Mouse (Mus musculus) layer of hippocampus, postnatal 10 days (tissue): ENCODE data around the gene Mapk8ip2. TPM values are rescaled to one million over a fixed set of nuclear protein-coding genes. Genes with fewer than 3 reads are reported as not detected.

Experiments
- DNase-seq, 2 experiments: peaks; one replicate each; pipeline ENCODE4 v3.0.0; 2021; ENCODE audit warnings: low spot score in 2 of 2
- total RNA-seq, 2 experiments: library from RNA; stranded (reverse); gene quantifications; 2 replicates each; pipeline ENCODE4 v1.2.3; 2021

The Mapk8ip2 gene
- total RNA-seq, 2 experiments from 2014 or later, result 176 to 186 TPM

DNA sequence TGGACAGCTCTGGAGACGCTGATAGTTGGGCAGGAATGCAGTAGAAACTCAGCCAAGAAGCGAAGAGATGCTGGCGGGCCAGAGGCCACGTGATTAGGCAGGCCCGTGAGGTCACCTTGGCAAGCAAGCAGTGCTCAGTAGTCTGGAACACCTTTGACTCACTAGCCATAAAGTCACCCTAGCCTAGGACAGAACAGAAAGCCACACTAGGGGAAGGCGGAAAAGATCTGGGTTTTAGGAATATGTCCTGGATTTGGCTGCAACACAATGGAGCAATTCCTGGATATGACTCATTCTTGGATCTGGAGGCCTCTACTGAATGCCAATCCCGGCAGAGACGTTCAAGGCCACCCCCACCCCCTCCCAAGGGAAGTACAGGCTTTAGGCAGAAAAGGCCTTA, 26.9 kb downstream of the Mapk8ip2 start:
- DNase-seq, result peak in 1 of 2 experiments; percentile 31

DNA sequence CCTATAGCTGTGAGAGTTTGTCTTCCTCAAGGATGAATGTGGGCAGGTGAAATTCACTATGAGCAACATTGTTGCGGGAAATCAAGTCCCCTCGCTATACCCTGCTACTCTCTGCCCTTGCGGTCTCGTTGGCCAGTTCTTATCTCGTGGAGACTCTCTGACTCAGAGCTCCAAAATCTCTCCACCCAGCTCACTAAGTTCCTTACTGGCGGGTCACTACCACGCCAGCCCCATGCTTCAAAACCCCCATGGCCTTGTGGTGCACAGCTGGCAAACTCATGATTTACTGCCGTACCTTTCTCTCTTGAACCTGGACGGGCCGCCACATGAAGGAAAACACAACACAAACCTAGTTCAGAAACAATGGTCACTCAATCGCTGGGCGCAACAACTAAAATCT, 34.5 kb downstream of the Mapk8ip2 start:
- no peak for DNase-seq

DNA sequence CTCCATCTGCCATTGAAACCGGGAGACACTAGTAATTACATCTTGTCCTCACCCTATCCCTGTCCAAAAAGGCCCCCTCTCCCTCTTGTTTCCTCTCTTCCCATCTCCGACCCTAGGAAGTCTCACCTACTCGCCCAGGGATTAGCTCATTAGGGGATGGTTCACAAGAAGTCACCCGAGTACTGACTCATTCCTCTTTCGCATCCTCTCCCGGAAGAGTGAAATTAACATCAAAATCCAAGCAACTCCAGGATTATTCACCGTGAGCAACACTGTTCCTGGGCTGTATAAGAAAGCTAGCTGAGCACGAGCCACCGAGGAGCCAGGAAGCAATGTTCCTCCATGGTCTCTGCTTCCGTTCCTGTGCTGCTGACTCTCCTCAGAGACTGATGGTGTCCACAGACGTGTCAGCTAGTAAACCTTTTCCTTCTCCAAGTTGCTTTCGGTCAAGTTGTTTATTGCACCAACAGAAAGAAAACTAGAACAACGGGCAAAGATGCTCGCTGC, 35.0 kb downstream of the Mapk8ip2 start:
- no peak for DNase-seq

DNA sequence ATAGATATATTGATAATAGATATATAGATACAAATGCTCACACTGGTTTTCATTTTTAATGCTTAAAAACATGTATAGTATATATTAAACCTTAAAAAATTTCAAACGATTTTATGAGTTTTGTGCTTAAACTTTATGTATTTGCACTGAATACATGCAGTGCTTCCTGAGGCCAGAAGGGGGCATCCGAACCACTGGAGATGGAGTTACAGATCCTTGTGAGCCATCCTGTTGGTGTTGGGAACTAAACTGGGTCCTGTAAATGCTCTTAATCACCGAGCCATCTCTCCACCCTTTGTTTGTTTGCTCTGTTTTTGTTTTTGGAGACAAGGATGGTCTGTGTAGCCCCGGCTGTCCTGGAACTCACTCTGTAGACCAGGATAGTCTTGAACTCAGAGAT, 41.3 kb downstream of the Mapk8ip2 start:
- no peak for DNase-seq

DNA sequence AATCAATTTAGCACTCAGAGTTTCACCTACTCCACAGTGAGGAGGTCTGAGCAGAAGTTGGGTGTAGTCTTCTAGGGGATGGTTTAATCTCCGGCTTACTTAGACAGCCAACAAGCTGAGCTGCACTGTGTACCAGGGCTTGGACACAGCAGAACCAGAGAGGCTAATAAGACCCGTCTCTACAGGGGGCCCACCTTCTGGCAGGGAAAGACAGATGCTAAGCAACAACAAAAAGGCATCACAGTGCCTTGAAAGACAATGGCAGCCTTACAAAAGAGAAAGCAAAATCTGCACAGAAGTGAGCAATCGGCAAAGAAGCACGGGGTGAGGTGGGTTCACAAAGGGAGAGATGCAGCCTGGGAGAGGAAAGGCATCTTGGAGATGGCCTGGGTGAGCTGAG, 42.4 kb downstream of the Mapk8ip2 start:
- DNase-seq, result no peak

DNA sequence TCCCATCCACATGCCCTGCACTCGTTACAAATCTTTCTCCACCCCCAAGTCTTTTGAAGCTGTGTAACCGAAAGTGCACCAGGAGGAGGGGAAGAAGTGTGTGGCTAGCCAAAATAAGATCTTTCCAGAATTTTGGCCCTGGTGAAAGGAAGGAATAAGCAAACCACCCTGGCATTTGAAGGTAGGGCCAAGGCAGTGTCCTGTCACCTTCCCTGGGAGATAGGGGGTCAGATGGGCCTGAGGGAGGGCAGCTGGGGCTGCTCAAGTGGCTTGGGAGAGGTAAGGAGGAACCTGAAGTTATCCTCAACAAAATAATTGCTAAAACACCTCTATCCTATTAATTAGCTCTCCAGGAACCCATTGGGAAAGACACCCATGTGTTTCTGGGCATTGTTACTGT, 43.1 kb downstream of the Mapk8ip2 start:
- no peak for DNase-seq

DNA sequence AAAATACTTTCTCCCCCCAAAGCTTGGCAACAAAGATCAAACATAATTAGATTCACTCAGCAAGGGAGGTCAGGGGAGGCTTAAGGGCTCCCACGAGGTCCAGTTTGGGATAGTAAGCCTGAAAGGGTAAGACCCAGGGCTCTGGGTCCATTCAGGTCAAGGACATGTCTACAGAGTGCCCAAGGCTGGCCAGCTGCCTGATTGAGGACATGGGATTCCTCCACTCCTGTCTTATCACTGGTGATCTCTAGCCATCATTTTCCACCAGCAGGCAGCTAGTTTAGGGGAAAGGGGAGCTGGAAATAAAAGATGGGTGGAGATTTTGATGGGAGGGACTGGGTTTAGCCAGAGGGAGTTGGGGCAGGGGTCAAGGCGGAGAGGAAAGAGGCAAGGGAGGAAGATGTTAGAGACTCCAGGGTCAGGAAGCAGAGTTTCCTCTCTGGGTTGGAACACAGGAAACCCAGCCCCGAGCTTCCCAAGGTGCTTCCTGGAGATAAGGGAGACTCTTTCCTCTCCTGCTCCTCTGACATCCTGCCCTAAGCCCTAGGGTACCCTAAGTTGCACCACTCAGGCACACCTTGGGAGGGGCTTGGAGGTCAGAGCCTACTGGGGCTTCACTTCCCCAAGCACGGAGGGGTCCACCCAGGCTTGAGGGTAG, 43.8 kb downstream of the Mapk8ip2 start:
- no peak for DNase-seq

DNA sequence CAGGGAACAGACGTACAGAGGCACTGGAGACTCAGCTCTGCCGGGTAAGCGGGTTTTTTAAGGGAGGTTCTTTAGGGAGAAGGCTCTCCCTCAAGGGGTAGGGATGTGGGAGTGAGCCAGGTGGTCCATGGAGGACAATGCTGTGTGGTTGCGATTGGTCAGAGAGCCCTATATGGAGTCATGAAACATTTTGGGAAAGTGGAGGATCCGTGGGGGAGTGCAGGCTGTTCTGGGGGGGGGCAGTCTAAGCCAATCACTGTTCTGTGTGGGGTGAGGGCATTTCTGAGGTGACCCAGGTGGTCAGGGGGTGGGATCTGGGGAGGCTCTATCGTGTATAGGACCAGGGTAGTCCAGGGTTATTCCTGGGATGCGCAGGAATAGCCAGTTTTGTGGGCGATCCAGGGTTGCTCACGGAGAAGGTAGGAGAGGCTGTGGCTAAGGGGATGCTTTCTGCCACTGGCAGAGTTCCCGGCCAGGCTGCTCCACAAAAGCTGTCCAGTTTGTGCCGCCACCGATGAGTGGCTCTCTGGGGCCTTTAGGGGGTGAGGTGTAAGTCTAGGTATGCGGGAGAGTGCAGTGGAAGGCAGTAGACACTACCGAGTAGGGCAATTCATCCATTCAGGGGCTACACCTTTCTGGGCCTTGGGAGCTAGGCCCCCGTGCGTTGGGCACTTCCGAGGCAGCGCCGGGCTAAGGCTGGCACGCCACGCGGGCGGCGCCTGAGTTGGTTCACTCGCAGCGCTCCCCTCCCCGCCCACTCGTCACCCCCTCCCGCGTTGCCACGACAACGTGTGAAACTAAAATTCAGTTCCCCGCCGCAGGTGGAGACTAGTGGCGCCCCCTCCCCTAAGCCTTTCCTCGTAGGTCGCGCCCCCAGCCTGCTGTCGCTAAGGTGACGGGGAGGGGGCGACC, 44.6 kb downstream of the Mapk8ip2 start:
- peak; percentile 74 to 82 for DNase-seq

DNA sequence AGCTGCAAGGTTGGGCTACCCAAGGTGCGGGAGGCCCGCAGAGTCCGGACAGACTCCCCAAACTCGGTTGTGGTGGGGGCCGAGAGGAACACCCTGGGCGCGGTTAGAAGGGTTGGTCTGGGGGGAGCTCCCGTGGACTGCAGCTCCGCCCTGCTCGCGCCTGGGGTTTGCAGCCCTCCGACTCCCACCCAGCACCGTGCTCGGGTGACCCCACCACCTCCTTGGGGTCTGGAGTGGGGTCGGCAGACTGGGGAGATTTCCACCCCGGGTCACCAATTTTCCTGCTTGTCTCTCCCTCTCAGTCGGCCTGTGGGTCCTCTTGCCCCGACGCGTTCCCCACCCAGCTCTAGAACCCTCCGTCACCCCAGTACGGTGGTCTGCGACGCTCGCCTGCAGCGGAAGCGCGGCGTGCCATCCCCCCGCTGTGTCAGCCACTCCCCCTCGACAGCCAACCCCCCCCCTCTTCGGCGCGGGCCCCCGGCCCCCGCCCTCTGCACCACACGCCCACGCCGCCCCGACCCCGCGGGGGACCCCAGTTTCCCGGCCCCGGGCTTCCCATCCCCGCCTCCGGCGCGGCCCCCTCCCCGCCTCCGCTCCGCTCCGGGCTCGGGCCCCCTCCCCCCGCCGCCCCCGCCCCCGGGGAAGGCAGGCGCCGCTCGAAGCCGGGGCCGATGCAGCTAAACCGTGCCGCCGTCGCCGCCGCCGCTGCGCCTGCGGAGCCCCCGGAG, 45.4 kb downstream of the Mapk8ip2 start, which contains the start of gene Shank3:
TSS of gene Shank3 (plus strand) at position 663 of the 728 bp plus-strand sequence.
- DNase-seq, result peak; percentile 53 to 59

DNA sequence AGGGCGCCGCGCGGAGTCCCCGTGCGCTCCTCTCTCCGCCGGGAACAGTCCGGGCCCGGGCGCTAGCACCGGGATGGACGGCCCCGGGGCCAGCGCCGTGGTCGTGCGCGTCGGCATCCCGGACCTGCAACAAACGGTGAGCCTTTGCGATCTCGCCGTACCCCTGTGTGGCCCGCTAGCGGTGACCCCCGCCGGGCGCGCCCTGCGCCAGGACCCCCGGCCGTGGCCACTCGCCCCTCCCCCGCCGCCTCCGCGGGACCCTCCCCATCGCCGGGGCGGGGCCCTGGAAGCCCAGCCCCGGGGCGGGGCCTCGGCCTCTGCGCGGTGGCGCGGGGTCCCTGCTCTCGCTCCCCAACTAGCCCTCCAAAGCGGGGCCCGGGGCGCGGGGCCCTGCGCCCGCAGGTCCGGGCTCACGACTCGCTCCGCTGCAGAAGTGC, 46.1 kb downstream of the Mapk8ip2 start:
- DNase-seq, result peak; percentile 74 to 85

DNA sequence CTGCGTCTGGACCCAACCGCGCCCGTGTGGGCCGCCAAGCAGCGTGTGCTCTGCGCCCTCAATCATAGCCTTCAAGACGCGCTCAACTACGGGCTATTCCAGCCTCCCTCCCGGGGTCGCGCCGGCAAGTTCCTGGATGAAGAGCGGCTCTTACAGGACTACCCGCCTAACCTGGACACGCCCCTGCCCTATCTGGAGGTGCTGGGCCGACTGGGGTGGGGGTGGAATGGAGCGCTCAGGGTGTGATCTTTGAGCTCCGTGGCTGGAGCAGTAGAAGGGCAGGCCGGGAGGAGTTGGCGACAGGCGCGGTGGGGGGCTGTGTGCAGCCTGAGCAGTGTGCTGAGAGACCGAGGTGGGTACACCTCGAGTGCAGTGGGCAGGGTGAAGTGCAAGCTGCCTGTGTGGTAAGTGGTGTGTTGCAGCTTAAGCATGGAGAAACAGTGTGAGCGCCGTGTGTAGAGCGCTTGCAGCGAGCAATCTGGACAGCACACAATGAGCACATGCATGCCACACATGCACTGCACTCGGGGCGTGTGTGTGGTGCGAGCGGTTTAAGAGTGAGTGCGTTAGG, 46.6 kb downstream of the Mapk8ip2 start:
- DNase-seq, result no peak

DNA sequence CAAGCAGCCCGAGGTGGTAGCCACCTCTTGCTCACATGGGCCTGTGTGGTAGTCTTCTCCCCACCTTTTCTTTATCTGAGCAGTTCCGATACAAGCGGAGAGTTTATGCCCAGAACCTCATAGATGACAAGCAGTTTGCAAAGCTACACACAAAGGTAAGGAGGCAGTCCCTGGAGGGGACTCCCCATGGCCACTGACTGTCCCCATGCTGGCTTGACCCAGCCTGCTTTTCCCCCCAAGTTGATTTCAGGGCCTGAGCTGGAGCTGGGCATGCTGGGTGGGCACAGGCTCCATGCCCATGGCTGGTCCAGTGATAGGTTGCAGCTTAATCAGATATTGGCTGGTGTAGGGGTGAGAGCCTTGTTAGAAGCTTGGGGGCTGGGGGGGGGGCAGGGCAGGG, 47.6 kb downstream of the Mapk8ip2 start:
- no peak for DNase-seq

DNA sequence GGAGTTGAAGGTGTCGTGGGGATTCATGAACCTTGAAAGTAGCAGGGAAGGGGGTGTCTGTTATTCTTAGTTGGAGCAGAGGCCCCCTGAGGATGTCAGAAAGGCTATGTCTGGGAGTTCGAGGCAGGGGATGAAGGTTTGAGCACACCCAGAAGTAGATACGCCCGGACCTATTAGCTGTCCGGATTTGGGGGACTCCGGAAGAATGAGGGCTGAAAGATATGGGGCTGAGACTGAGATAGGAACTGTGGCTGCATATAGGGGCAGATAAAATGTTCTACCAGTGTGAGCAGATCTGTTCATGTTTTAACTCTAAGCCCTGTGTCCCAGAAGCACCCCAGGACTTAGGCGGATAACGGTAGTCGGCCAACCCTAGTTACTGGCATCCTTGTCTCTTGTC, 51.1 kb downstream of the Mapk8ip2 start:
- DNase-seq, result no peak

DNA sequence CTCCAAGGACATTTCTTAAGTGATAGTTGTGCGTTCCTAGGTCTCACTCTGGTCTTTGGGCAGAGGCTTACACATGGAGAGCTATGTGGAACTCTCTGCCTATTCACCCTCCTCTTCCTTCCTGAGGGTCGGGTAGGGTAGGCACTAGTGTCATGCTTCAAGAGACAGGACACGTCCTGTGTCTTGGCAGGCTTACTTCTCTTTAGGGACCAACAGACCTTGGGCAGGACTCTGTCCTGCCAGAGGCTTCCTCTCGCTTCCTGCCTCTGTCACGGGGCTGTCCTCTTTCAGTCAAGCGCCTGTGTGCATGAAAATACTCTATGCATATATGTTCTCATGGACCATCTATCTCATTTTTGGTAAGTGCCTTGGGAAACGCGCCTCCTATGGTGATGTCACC, 54.0 kb downstream of the Mapk8ip2 start:
- DNase-seq, result no peak

DNA sequence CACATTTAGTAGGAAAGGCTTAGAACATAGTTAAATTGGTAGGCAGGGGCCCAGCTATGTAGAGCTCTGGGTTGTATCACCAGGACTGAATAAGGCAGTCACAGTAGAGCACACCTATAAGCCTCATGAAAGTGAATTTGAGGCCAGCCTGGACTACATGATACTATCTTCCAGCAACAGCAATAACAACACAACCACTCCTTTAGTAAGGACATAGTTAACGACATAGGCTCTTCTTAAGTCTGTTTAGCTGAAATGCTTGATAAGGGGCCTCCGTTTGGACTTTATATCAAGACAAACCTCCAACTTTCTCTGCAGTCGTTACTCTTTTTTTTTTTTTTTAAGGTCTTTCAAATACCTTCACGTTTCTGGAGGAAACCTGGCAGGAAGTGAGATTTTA, 59.0 kb downstream of the Mapk8ip2 start:
- DNase-seq, result no peak

Other genes starting within 250 kb of the Mapk8ip2 start
- 100 to 1,000 TPM; 159 to 174 TPM for gene Ppp6r2, start 242.4 kb upstream of the Mapk8ip2 start, total RNA-seq
- 100 to 1,000 TPM; 215 to 259 TPM for gene Sbf1, start 138.6 kb upstream of the Mapk8ip2 start, total RNA-seq
- not detected for gene Adm2, start 131.2 kb upstream of the Mapk8ip2 start, total RNA-seq
- not detected for gene Miox, start 119.5 kb upstream of the Mapk8ip2 start, total RNA-seq
- 10 to 100 TPM; 24.1 to 29.3 TPM for gene Lmf2, start 98.3 kb upstream of the Mapk8ip2 start, total RNA-seq
- gene Ncaph2, start 98.2 kb upstream of the Mapk8ip2 start, total RNA-seq, result 10 to 100 TPM; 73.2 to 82.3 TPM
- 10 to 100 TPM; 27.9 to 29.1 TPM for gene Sco2, start 80.1 kb upstream of the Mapk8ip2 start, total RNA-seq
- gene Tymp, start 76.9 kb upstream of the Mapk8ip2 start, total RNA-seq, result 1 to 10 TPM; 1.1 to 1.4 TPM
- 1 to 10 TPM; 3.7 to 4.2 TPM for gene Odf3b, start 74.6 kb upstream of the Mapk8ip2 start, total RNA-seq
- under 1 TPM; 0.13 to 0.18 TPM for gene Klhdc7b, start 69.0 kb upstream of the Mapk8ip2 start, total RNA-seq
- not detected for gene Syce3, start 43.4 kb upstream of the Mapk8ip2 start, total RNA-seq
- 1 to 10 TPM; 3.9 to 4.5 TPM for gene Cpt1b, start 28.1 kb upstream of the Mapk8ip2 start, total RNA-seq
- gene C730034F03Rik, start 24.3 kb upstream of the Mapk8ip2 start, total RNA-seq, result 1 to 10 TPM; 2.0 to 2.4 TPM
- gene Gm44502, start 24.2 kb upstream of the Mapk8ip2 start, total RNA-seq, result not detected
- gene Chkb, start 24.0 kb upstream of the Mapk8ip2 start, total RNA-seq, result 10 to 100 TPM; 51.1 to 59.8 TPM
- gene Arsa, start 23.5 kb downstream of the Mapk8ip2 start, total RNA-seq, result 10 to 100 TPM; 30.0 to 31.1 TPM
- gene Shank3, start 45.7 kb downstream of the Mapk8ip2 start, total RNA-seq, result 100 to 1,000 TPM; 221 to 225 TPM
- 1 to 10 TPM; 1.8 to 3.1 TPM for gene Acr, start 114.4 kb downstream of the Mapk8ip2 start, total RNA-seq
- 10 to 100 TPM; 31.4 to 36.3 TPM for gene Rabl2, start 138.0 kb downstream of the Mapk8ip2 start, total RNA-seq